Mouse (Mus musculus): ENCODE results near the gene Trhde. TPM values are rescaled to one million over a fixed set of nuclear protein-coding genes. Genes with fewer than 3 reads are reported as not detected.

Gene Trhde
- polyA plus RNA-seq, 1 experiment from 2014 or later: 0.21 TPM

DNA sequence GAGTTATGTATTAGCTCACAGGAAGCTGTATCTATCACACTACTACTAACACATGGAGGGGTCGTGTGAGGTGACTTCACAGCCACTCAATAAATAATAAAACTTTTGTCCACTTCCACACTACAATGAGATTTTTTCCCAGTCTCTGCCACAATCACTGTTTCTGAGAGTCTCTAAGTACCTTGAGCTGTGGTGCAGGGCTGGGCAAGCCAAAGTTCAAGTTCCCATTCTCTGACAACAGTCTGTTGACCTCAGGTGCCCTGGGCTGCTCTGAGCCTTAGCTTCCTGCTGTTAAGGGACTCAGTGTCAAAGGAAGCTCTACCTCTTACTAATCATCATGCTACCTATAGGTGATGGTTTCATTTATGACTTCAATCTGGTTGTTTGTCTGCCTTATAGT, 3.3 kb downstream of the Trhde start:
- Histone ChIP-seq H3K27ac (ENCODE audit: low read length) (no peak overlapping the region), H3K4me3 (ENCODE audit: low read length) (no peak overlapping the region), H3K27me3 (ENCODE audit: insufficient read depth, low read length) (peaks cover 49% of the 10 kb centered on the region), H3K4me1 (ENCODE audit: insufficient read depth, low read length) (peaks cover 13% of the 10 kb centered on the region), H3K9ac (replicated peaks; ENCODE audit: low read length) (no peak overlapping the region), H3K9me3 (ENCODE audit: low read length) (no peaks in the 10 kb centered on the region), H3K4me2 (replicated peaks; ENCODE audit: low read depth, low read length) (no peak overlapping the region), H3K36me3 (ENCODE audit: insufficient read depth, low read length) (no peaks in the 10 kb centered on the region)
- no peak for ATAC-seq (ENCODE audit: low FRiP score, low TSS enrichment)
- WGBS: 34% methylated on average over 1 of the region's 1 CpGs

DNA sequence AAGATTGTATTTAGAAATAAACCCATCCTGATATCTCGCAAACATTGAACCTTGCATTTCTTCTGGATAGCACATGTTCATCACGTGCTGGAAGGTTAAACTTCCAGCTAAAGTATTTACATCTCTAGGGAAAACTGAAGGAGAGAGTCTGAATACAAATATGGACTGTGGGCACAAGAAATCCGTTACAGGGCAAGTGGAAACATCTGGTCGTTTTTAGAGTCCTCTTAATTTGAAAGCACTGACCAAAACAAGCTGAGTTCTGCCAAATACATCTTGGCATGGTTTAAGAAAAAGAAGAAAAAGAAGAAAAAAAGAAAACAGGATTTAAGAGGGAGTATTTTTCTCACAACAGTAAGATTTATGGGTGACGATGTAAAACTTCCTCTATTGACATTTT, 3.9 kb downstream of the Trhde start:
- WGBS: 50% methylated on average over 5 of the region's 5 CpGs
- Histone ChIP-seq H3K9ac (replicated peaks; ENCODE audit: low read length) (no peak overlapping the region), H3K4me1 (ENCODE audit: insufficient read depth, low read length) (peaks cover 13% of the 10 kb centered on the region), H3K27ac (ENCODE audit: low read length) (no peak overlapping the region), H3K4me3 (ENCODE audit: low read length) (no peak overlapping the region), H3K9me3 (ENCODE audit: low read length) (no peaks in the 10 kb centered on the region), H3K4me2 (replicated peaks; ENCODE audit: low read depth, low read length) (no peak overlapping the region), H3K36me3 (ENCODE audit: insufficient read depth, low read length) (no peaks in the 10 kb centered on the region), H3K27me3 (ENCODE audit: insufficient read depth, low read length) (peaks cover 46% of the 10 kb centered on the region)
- no peak for ATAC-seq (ENCODE audit: low FRiP score, low TSS enrichment)

DNA sequence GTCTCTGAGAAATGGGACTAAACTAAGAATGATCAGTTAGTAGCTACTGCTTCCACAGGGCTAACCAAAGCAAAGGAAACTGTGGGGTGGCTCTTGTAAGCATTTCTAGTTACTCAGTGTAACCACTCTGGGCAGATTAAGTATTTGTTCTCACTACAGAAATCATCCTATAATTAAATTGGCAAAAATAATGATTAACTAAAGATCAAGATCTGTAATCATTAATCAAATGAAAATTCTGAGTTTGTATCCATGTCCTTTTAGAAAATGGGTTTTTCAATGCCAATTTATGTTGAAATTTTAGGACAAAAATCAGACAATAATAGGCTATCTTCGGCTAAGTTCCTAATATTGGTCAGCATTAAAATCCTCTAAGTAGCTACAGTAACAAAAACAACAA, 4.4 kb downstream of the Trhde start:
- H3K9ac ChIP-seq (replicated peaks; ENCODE audit: low read length): no peak overlapping the region
- peaks cover 40% of the 10 kb centered on the region for H3K27me3 ChIP-seq (ENCODE audit: insufficient read depth, low read length)
- no peaks in the 10 kb centered on the region for H3K36me3 ChIP-seq (ENCODE audit: insufficient read depth, low read length)
- ATAC-seq (ENCODE audit: low FRiP score, low TSS enrichment): no peak
- peaks cover 13% of the 10 kb centered on the region for H3K4me1 ChIP-seq (ENCODE audit: insufficient read depth, low read length)
- no peak overlapping the region for H3K4me3 ChIP-seq (ENCODE audit: low read length)
- H3K9me3 ChIP-seq (ENCODE audit: low read length): no peaks in the 10 kb centered on the region
- WGBS: 88% methylated on average over 1 of the region's 1 CpGs
- H3K4me2 ChIP-seq (replicated peaks; ENCODE audit: low read depth, low read length): no peak overlapping the region
- H3K27ac ChIP-seq (ENCODE audit: low read length): no peak overlapping the region

- ATAC-seq (ENCODE audit: low FRiP score, low TSS enrichment): no peak
- no peaks in the 10 kb centered on the region for H3K9me3 ChIP-seq (ENCODE audit: low read length)
- H3K4me3 ChIP-seq (ENCODE audit: low read length): no peak overlapping the region
- H3K36me3 ChIP-seq (ENCODE audit: insufficient read depth, low read length): no peaks in the 10 kb centered on the region
- H3K4me2 ChIP-seq (replicated peaks; ENCODE audit: low read depth, low read length): no peak overlapping the region
- peaks cover 8% of the 10 kb centered on the region for H3K4me1 ChIP-seq (ENCODE audit: insufficient read depth, low read length)
- no peak overlapping the region for H3K9ac ChIP-seq (replicated peaks; ENCODE audit: low read length)
- H3K27me3 ChIP-seq (ENCODE audit: insufficient read depth, low read length): peaks cover 33% of the 10 kb centered on the region
- H3K27ac ChIP-seq (ENCODE audit: low read length): no peak overlapping the region
- WGBS: 85% methylated on average over 5 of the region's 5 CpGs
Observed at GRCm38 (mm10) chr10:114796872-114797271, 5.2 kb downstream of the Trhde start.

GRCm38 (mm10) chr10:114794214-114794613, 7.9 kb downstream of the Trhde start:
- no peaks in the 10 kb centered on the region for H3K36me3 ChIP-seq (ENCODE audit: insufficient read depth, low read length)
- ATAC-seq (ENCODE audit: low FRiP score, low TSS enrichment): no peak
- WGBS: 25% methylated on average over 6 of the region's 6 CpGs

DNA sequence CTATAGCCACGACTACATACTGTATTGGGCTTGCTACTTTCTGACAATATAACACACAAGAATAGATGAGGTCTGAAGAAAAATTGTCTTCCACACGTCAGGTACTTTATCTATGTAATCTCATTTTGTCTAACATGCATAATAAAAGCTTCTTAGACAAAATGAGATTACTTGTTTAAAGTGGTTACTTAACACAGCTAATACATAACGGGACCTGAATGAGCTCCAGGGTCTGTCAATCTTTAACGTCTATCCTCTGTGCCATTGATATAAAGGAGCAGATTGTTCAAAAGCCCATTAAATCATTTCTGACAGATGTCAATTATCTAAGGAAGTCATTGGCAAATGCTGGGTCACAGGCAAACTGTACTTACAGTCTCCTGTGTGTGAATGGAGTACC, 36.2 kb downstream of the Trhde start:
- Histone ChIP-seq H3K4me3 (ENCODE audit: low read length) (no peak overlapping the region), H3K9me3 (ENCODE audit: low read length) (no peaks in the 10 kb centered on the region), H3K9ac (replicated peaks; ENCODE audit: low read length) (no peak overlapping the region), H3K4me2 (replicated peaks; ENCODE audit: low read depth, low read length) (no peak overlapping the region), H3K36me3 (ENCODE audit: insufficient read depth, low read length) (no peaks in the 10 kb centered on the region), H3K4me1 (ENCODE audit: insufficient read depth, low read length) (no peaks in the 10 kb centered on the region), H3K27ac (ENCODE audit: low read length) (no peak overlapping the region), H3K27me3 (ENCODE audit: insufficient read depth, low read length) (no peaks in the 10 kb centered on the region)
- ATAC-seq (ENCODE audit: low FRiP score, low TSS enrichment): no peak
- WGBS: 76% methylated on average over 4 of the region's 4 CpGs

More at GRCm38 (mm10) chr10:114794214-114794613, 7.9 kb downstream of the Trhde start:
- H3K27me3 ChIP-seq (ENCODE audit: insufficient read depth, low read length): peaks cover 6% of the 10 kb centered on the region
- no peak overlapping the region for H3K9ac ChIP-seq (replicated peaks; ENCODE audit: low read length)
- H3K27ac ChIP-seq (ENCODE audit: low read length): no peak overlapping the region
- no peaks in the 10 kb centered on the region for H3K4me1 ChIP-seq (ENCODE audit: insufficient read depth, low read length)
- H3K4me2 ChIP-seq (replicated peaks; ENCODE audit: low read depth, low read length): no peak overlapping the region
- no peak overlapping the region for H3K4me3 ChIP-seq (ENCODE audit: low read length)
- H3K9me3 ChIP-seq (ENCODE audit: low read length): no peaks in the 10 kb centered on the region

DNA sequence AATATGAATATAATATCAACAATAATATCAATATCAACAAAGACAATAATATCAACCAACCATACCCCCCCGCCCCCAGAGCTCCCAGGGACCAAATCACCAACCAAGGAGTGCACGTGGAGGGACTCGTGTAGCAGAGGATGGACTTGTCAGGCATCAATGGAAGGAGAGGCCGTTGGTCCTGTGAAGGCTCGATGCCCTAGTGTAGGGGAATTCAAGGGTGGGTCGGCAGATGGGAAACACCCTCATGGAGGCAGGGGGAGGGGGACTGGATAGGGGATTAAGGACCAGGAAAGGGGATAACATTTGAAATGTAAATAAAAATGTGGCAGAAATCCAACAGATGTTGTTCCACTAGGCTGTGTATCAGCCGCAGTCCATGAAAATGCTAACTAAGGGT, 40.0 kb downstream of the Trhde start:
- no peak overlapping the region for H3K27ac ChIP-seq (ENCODE audit: low read length)
- no peaks in the 10 kb centered on the region for H3K9me3 ChIP-seq (ENCODE audit: low read length)
- WGBS: 84% methylated on average over 7 of the region's 7 CpGs
- no peak overlapping the region for H3K9ac ChIP-seq (replicated peaks; ENCODE audit: low read length)
- H3K36me3 ChIP-seq (ENCODE audit: insufficient read depth, low read length): no peaks in the 10 kb centered on the region
- ATAC-seq (ENCODE audit: low FRiP score, low TSS enrichment): no peak
- H3K4me2 ChIP-seq (replicated peaks; ENCODE audit: low read depth, low read length): no peak overlapping the region
- no peak overlapping the region for H3K4me3 ChIP-seq (ENCODE audit: low read length)
- no peaks in the 10 kb centered on the region for H3K27me3 ChIP-seq (ENCODE audit: insufficient read depth, low read length)
- no peaks in the 10 kb centered on the region for H3K4me1 ChIP-seq (ENCODE audit: insufficient read depth, low read length)

GRCm38 (mm10) chr10:114759240-114759639, 42.9 kb downstream of the Trhde start:
- H3K4me2 ChIP-seq (replicated peaks; ENCODE audit: low read depth, low read length): no peak overlapping the region
- no peak overlapping the region for H3K9ac ChIP-seq (replicated peaks; ENCODE audit: low read length)
- H3K4me1 ChIP-seq (ENCODE audit: insufficient read depth, low read length): no peaks in the 10 kb centered on the region
- 65% methylated on average over 3 of the region's 3 CpGs for WGBS
- no peak overlapping the region for H3K27ac ChIP-seq (ENCODE audit: low read length)
- no peaks in the 10 kb centered on the region for H3K27me3 ChIP-seq (ENCODE audit: insufficient read depth, low read length)
- H3K9me3 ChIP-seq (ENCODE audit: low read length): no peaks in the 10 kb centered on the region
- no peaks in the 10 kb centered on the region for H3K36me3 ChIP-seq (ENCODE audit: insufficient read depth, low read length)
- no peak overlapping the region for H3K4me3 ChIP-seq (ENCODE audit: low read length)
- ATAC-seq (ENCODE audit: low FRiP score, low TSS enrichment): no peak

DNA sequence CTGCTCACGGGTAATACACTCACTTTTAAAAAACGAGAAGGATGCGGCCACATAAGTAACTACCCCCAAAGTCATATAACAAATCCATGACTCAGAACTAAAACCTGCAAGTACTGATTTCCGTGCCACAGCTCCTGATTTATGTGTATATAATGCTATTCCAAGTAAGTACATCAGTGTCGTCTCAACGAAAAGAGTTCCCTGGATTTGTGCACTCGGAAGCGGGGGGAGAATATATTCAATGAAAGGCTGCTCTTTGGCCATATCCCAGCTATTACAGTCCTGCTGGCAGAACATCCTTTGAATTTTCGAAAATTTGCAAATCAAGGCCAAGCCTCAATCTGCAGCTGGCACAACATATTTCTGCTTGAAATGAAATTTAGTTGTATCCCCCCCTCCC, 43.5 kb downstream of the Trhde start:
- no peaks in the 10 kb centered on the region for H3K27me3 ChIP-seq (ENCODE audit: insufficient read depth, low read length)
- no peak overlapping the region for H3K4me3 ChIP-seq (ENCODE audit: low read length)
- no peak overlapping the region for H3K27ac ChIP-seq (ENCODE audit: low read length)
- 73% methylated on average over 9 of the region's 9 CpGs for WGBS
- ATAC-seq (ENCODE audit: low FRiP score, low TSS enrichment): no peak
- H3K9ac ChIP-seq (replicated peaks; ENCODE audit: low read length): no peak overlapping the region
- H3K4me1 ChIP-seq (ENCODE audit: insufficient read depth, low read length): no peaks in the 10 kb centered on the region
- H3K36me3 ChIP-seq (ENCODE audit: insufficient read depth, low read length): no peaks in the 10 kb centered on the region
- H3K4me2 ChIP-seq (replicated peaks; ENCODE audit: low read depth, low read length): no peak overlapping the region
- no peaks in the 10 kb centered on the region for H3K9me3 ChIP-seq (ENCODE audit: low read length)

- Histone ChIP-seq H3K36me3 (ENCODE audit: insufficient read depth, low read length) (no peaks in the 10 kb centered on the region), H3K27me3 (ENCODE audit: insufficient read depth, low read length) (no peaks in the 10 kb centered on the region), H3K9ac (replicated peaks; ENCODE audit: low read length) (no peak overlapping the region), H3K4me3 (ENCODE audit: low read length) (no peak overlapping the region), H3K9me3 (ENCODE audit: low read length) (no peaks in the 10 kb centered on the region), H3K4me1 (ENCODE audit: insufficient read depth, low read length) (peaks cover 6% of the 10 kb centered on the region; the same call in 1 of the 2 replicates), H3K27ac (ENCODE audit: low read length) (no peak overlapping the region), H3K4me2 (replicated peaks; ENCODE audit: low read depth, low read length) (0 out of 2 replicates have a peak overlapping the region, but pooled peaks have one; percentile 16)
- ATAC-seq (ENCODE audit: low FRiP score, low TSS enrichment): no peak
- 36% methylated on average over 15 of the region's 15 CpGs for WGBS
Observed at GRCm38 (mm10) chr10:114742755-114743705, 59.1 kb downstream of the Trhde start.

Data from kidney, embryonic 16.5 days (tissue).